Mouse (Mus musculus): ENCODE data around the gene Myh10. TPM values are rescaled to one million over a fixed set of nuclear protein-coding genes. Genes with fewer than 3 reads are reported as not detected.

Myh10 gene
- polyA plus RNA-seq, 1 experiment: 180 TPM

DNA sequence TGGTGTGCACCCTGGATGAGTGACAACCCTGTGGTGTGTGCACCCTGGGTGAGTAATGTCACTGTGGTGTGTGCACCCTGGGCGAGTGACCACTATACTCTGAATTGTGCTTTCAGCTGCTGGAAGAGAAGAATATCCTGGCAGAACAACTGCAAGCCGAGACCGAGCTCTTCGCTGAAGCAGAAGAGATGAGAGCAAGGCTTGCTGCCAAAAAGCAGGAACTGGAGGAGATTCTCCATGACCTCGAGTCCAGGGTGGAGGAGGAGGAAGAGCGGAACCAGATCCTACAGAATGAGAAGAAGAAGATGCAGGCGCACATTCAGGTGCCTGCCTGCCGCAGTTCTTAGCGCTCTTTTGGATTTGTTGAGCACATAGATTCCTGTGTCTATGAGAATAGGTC, 95.9 kb downstream of the Myh10 start:
- Histone ChIP-seq H3K27ac (ENCODE audit: insufficient read depth, low read length) (no peak overlapping the region), H3K4me3 (replicated peaks; ENCODE audit: insufficient read depth, low read depth, low read length) (no peak overlapping the region), H3K27me3 (ENCODE audit: control insufficient read depth, insufficient read depth, low read length) (no peaks in the 10 kb centered on the region), H3K4me1 (ENCODE audit: control insufficient read depth, insufficient read depth, low read length) (peaks cover 7% of the 10 kb centered on the region; the same call in 1 of the 2 replicates)
- no peak for TF ChIP-seq POLR2A (IDR thresholded peaks at IDR 0.05; ENCODE audit: borderline replicate concordance, insufficient read depth, low read length)
- no peak for TF ChIP-seq CTCF (IDR thresholded peaks at IDR 0.05; ENCODE audit: borderline replicate concordance, insufficient read depth, low read depth, low read length)
- DNase-seq: peak; percentile 56 to 70
- 30% methylated on average over 9 of the region's 9 CpGs for WGBS

DNA sequence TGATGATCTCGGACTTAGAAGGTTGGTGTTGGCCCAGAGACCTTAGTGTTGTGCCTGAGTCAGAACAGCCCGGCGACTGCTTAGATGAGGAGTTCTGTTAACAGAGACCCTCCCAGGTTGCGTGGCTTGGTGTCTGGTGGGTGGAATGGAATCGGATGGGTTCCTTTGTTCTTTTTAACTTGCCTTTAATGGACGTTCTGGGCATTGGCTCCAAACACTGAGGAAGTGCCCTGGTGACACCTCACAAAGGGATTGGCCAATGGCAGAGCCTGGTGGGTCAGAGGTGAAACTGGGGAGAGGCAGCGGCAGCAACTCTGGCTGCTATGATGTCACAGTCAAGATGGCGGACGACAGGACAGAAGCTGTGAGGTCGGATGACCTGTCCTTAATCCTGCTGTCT, 99.4 kb downstream of the Myh10 start:
- H3K4me3 ChIP-seq (replicated peaks; ENCODE audit: insufficient read depth, low read depth, low read length): no peak overlapping the region
- no peak for DNase-seq
- 89% methylated on average over 10 of the region's 10 CpGs for WGBS
- peaks cover 7% of the 10 kb centered on the region; the same call in 1 of the 2 replicates for H3K4me1 ChIP-seq (ENCODE audit: control insufficient read depth, insufficient read depth, low read length)
- H3K27me3 ChIP-seq (ENCODE audit: control insufficient read depth, insufficient read depth, low read length): no peaks in the 10 kb centered on the region
- TF ChIP-seq CTCF (IDR thresholded peaks at IDR 0.05; ENCODE audit: borderline replicate concordance, insufficient read depth, low read depth, low read length) (no peak), POLR2A (IDR thresholded peaks at IDR 0.05; ENCODE audit: borderline replicate concordance, insufficient read depth, low read length) (no peak)
- no peak overlapping the region for H3K27ac ChIP-seq (ENCODE audit: insufficient read depth, low read length)

DNA sequence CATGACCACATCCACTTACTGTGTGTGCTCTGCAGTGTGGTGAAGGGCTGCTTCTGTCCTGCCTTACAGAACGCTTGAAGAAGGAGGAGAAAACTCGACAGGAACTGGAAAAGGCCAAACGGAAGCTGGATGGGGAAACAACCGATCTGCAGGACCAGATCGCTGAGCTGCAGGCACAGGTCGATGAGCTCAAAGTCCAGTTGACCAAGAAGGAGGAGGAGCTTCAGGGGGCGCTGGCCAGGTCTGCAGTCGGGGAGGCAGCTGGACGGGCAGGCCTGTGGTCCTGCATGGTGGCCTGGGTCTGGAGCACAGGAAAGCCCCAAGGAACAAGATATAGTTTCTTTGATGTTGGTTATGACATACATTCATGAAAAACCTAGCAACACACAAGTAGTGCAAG, 100.4 kb downstream of the Myh10 start:
- WGBS: 88% methylated on average over 9 of the region's 9 CpGs
- no peak for DNase-seq
- Histone ChIP-seq H3K4me3 (replicated peaks; ENCODE audit: insufficient read depth, low read depth, low read length) (no peak overlapping the region), H3K27ac (ENCODE audit: insufficient read depth, low read length) (no peak overlapping the region), H3K27me3 (ENCODE audit: control insufficient read depth, insufficient read depth, low read length) (no peaks in the 10 kb centered on the region), H3K4me1 (ENCODE audit: control insufficient read depth, insufficient read depth, low read length) (peaks cover 6% of the 10 kb centered on the region; the same call in 1 of the 2 replicates)
- TF ChIP-seq CTCF (IDR thresholded peaks at IDR 0.05; ENCODE audit: borderline replicate concordance, insufficient read depth, low read depth, low read length) (no peak), POLR2A (IDR thresholded peaks at IDR 0.05; ENCODE audit: borderline replicate concordance, insufficient read depth, low read length) (no peak)

DNA sequence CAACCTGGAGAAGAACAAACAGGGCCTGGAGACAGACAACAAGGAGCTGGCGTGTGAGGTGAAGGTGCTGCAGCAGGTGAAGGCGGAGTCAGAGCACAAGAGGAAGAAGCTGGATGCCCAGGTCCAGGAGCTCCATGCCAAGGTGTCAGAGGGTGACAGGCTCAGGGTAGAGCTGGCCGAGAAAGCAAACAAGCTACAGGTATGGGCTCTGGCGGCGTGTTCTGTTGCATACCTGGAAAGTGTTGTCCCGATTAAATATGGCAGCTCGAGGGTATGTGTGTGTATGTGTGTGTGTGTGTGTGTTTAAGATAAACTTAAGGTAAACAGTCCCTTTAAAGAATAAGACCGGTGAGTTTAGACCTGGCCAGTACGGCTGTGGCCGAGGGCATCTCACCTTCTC, 106.9 kb downstream of the Myh10 start:
- H3K4me3 ChIP-seq (replicated peaks; ENCODE audit: insufficient read depth, low read depth, low read length): no peak overlapping the region
- WGBS: 94% methylated on average over 10 of the region's 10 CpGs
- no peaks in the 10 kb centered on the region for H3K4me1 ChIP-seq (ENCODE audit: control insufficient read depth, insufficient read depth, low read length)
- H3K27me3 ChIP-seq (ENCODE audit: control insufficient read depth, insufficient read depth, low read length): no peaks in the 10 kb centered on the region
- TF ChIP-seq CTCF (IDR thresholded peaks at IDR 0.05; ENCODE audit: borderline replicate concordance, insufficient read depth, low read depth, low read length) (no peak), POLR2A (IDR thresholded peaks at IDR 0.05; ENCODE audit: borderline replicate concordance, insufficient read depth, low read length) (no peak)
- no peak overlapping the region for H3K27ac ChIP-seq (ENCODE audit: insufficient read depth, low read length)
- DNase-seq: no peak

DNA sequence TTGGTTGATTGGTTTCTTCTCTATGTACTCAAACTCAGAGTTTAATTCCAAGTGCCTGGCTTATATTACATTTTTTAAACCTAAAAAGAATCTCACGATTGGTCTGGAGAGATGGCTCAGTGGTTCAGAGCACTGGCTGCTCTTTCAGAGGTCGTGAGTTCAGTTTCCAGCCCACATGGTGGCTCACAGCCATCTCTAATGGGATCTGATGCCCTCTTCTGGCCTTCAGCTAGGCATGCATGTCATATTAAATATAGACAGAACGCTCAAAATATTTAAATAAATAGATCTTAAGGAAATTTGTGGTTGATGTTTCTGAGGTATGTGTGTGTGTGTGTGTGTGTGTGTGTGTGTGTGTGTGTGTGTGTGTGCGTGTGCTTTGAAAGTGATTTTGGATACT, 113.8 kb downstream of the Myh10 start:
- Histone ChIP-seq H3K4me3 (replicated peaks; ENCODE audit: insufficient read depth, low read depth, low read length) (no peak overlapping the region), H3K27me3 (ENCODE audit: control insufficient read depth, insufficient read depth, low read length) (no peaks in the 10 kb centered on the region), H3K4me1 (ENCODE audit: control insufficient read depth, insufficient read depth, low read length) (peaks cover 10% of the 10 kb centered on the region), H3K27ac (ENCODE audit: insufficient read depth, low read length) (no peak overlapping the region)
- DNase-seq: peak; percentile 45 to 56
- WGBS: 38% methylated on average over 4 of the region's 4 CpGs
- no peak for TF ChIP-seq POLR2A (IDR thresholded peaks at IDR 0.05; ENCODE audit: borderline replicate concordance, insufficient read depth, low read length)
- peak; percentile 58; the same call in 1 of the 2 replicates for TF ChIP-seq CTCF (IDR thresholded peaks at IDR 0.05; ENCODE audit: borderline replicate concordance, insufficient read depth, low read depth, low read length)

DNA sequence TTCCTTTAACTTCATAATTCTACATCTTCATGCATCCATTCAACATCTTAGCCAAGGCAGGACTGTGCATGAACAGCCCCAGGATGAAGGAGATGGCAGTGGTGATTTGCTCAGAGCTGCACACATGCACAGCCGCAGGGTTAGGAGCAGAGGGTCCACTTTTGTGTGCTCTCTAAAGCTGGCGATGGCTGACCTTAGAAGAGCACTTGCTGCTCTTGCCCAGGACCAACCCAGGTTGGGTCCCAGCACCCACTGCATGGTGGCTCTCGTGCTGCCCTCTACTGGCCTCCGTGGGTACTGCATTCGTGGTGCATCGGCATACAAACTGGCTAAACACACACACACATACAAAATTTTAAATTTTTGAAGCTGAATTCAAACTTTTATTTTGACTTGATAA, 116.4 kb downstream of the Myh10 start:
- Histone ChIP-seq H3K4me1 (ENCODE audit: control insufficient read depth, insufficient read depth, low read length) (peaks cover 10% of the 10 kb centered on the region), H3K27me3 (ENCODE audit: control insufficient read depth, insufficient read depth, low read length) (no peaks in the 10 kb centered on the region), H3K4me3 (replicated peaks; ENCODE audit: insufficient read depth, low read depth, low read length) (no peak overlapping the region), H3K27ac (ENCODE audit: insufficient read depth, low read length) (no peak overlapping the region)
- TF ChIP-seq POLR2A (IDR thresholded peaks at IDR 0.05; ENCODE audit: borderline replicate concordance, insufficient read depth, low read length): no peak
- TF ChIP-seq CTCF (IDR thresholded peaks at IDR 0.05; ENCODE audit: borderline replicate concordance, insufficient read depth, low read depth, low read length): peak; percentile 97
- 32% methylated on average over 6 of the region's 6 CpGs for WGBS
- DNase-seq: peak; percentile 68 to 87

DNA sequence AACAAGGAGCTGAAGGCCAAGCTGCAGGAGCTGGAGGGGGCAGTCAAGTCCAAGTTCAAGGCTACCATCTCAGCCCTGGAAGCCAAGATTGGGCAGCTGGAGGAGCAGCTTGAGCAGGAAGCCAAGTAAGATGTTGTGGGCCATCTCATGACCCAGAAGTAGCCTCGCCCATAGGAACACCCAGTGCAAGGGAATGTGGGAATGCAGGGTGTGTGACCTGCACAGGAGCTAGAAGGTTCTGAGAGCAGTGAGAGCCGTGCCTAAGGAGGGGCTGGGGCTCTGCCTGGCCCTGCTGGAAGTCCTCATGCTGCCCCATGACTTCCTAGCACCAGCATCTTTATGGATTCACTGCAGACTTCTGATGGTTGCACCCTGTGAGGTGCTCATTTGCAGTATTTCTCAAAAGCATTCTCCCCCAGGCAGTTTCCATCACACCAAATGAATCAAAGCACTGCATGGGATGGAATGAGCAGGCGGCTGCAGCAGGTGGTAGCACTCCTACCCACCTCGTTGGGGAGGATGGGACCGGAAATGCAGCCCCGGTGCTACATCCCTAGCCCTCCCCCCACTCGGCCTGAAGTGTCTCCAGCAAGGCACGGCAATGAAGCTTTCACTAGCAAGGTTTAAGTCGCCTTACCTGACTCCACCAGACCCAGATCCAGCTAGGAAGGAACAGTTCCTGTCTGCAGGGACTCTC, 120.7 kb downstream of the Myh10 start:
- WGBS: 84% methylated on average over 9 of the region's 9 CpGs
- Histone ChIP-seq H3K27ac (ENCODE audit: insufficient read depth, low read length) (peak overlapping the region; percentile 12; the same call in 1 of the 2 replicates), H3K27me3 (ENCODE audit: control insufficient read depth, insufficient read depth, low read length) (no peaks in the 10 kb centered on the region), H3K4me1 (ENCODE audit: control insufficient read depth, insufficient read depth, low read length) (no peaks in the 10 kb centered on the region), H3K4me3 (replicated peaks; ENCODE audit: insufficient read depth, low read depth, low read length) (no peak overlapping the region)
- DNase-seq: no peak
- TF ChIP-seq POLR2A (IDR thresholded peaks at IDR 0.05; ENCODE audit: borderline replicate concordance, insufficient read depth, low read length) (no peak), CTCF (IDR thresholded peaks at IDR 0.05; ENCODE audit: borderline replicate concordance, insufficient read depth, low read depth, low read length) (no peak)

DNA sequence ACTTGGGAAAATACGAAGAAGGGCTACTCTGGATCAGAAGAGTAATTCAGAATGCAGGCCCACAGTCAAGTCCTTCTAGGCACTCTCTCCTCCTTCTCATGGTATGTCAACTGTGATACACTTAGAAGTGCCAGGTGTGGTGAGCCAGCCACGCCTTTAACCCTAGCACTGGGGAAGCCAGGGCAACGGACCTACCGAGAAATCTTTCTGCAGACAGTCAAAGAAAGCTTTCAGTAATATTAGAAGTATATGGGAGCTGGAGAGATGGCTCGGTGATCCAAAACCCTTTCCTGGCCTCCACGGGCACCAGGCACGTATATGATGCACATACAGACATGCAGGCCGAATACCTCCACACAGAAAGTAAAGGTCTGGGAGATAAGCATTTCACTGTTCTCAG, 127.1 kb downstream of the Myh10 start:
- WGBS: 89% methylated on average over 8 of the region's 8 CpGs
- DNase-seq: no peak
- Histone ChIP-seq H3K27me3 (ENCODE audit: control insufficient read depth, insufficient read depth, low read length) (no peaks in the 10 kb centered on the region), H3K4me1 (ENCODE audit: control insufficient read depth, insufficient read depth, low read length) (peaks cover 10% of the 10 kb centered on the region; the same call in 1 of the 2 replicates), H3K4me3 (replicated peaks; ENCODE audit: insufficient read depth, low read depth, low read length) (no peak overlapping the region), H3K27ac (ENCODE audit: insufficient read depth, low read length) (no peak overlapping the region)
- TF ChIP-seq CTCF (IDR thresholded peaks at IDR 0.05; ENCODE audit: borderline replicate concordance, insufficient read depth, low read depth, low read length): no peak
- no peak for TF ChIP-seq POLR2A (IDR thresholded peaks at IDR 0.05; ENCODE audit: borderline replicate concordance, insufficient read depth, low read length)

All from cerebellum, adult 2 months (tissue).